Mouse (Mus musculus): ENCODE data around the gene Srebf2.

DNA sequence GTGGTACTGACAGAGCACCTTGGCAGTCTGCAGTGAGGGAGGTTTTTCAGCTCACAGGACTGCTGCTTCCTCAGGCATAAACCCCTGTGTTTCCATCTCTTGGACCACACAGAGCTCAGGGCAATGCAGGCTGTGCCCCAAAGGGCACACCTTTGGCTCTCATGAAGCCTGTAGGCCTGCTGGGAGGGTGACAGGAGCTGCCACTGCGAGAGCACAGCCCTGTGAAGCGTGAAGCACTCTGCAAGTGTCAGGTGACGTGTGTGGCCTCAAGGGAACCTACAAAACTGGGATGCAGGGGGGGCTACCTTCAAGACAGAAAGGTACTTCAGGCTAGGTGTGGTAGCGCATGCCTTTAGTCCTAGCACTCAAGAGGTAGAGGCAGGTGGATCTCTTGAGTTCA is 85.7 kb downstream of the Srebf2 start:
- TF ChIP-seq POLR2A (IDR thresholded peaks at IDR 0.05; ENCODE audit: borderline replicate concordance, low read depth, low read length) = no peak
- TF ChIP-seq CTCF (IDR thresholded peaks at IDR 0.05; ENCODE audit: low read depth, low read length) = no peak

Data from bone marrow macrophage, adult 2 months (primary cell).